Mouse (Mus musculus): ENCODE results near the gene Hoxa9. TPM values are rescaled to one million over a fixed set of nuclear protein-coding genes. Genes with fewer than 3 reads are reported as not detected.

Gene Hoxa9
- total RNA-seq (2021), result 1 to 10 TPM; 7.5 to 8.8 TPM
- long read RNA-seq, experiment 1, transcript Hoxa9-202 (3 exons, 851 nt), result minor isoform, 7 of 19 reads
- long read RNA-seq, experiment 1, transcript Hoxa9-201 (2 exons, 3,226 nt), result major isoform, 12 of 19 reads
- long read RNA-seq, experiment 1, partial matches to known transcripts, result 0 of 19 reads
- long read RNA-seq, experiment 1, other reads (novel, unspliced or antisense), result 0 of 19 reads
- long read RNA-seq, experiment 2, transcript Hoxa9-201 (2 exons, 3,226 nt), result minor isoform, 5 of 14 reads
- long read RNA-seq, experiment 2, transcript Hoxa9-202 (3 exons, 851 nt), result major isoform, 8 of 14 reads
- long read RNA-seq, experiment 2, partial matches to known transcripts, result 0 of 14 reads
- long read RNA-seq, experiment 2, other reads (novel, unspliced or antisense), result 1 of 14 reads

- Histone ChIP-seq H3K27ac (peak within 1 kb of the TSS; percentile 93), H3K4me3 (peak within 1 kb of the TSS; percentile 76)
- intact Hi-C loops (cut with DNase I), result no loop called here
- DNase-seq, result peak; percentile 80
- TF ChIP-seq CTCF (IDR thresholded peaks at IDR 0.05), result no peak
Measured at GRCm38 (mm10) chr6:52230516-52231165, at the start of gene Hoxa9. Hoxa9 (minus strand) TSS chr6:52231089.

- intact Hi-C loops (cut with DNase I), result no loop called here
- Histone ChIP-seq H3K27ac (no peak overlapping the region), H3K4me3 (no peak overlapping the region)
- TF ChIP-seq CTCF (IDR thresholded peaks at IDR 0.05), result no peak
- no peak for DNase-seq
Measured at GRCm38 (mm10) chr6:52276920-52277319, 46.0 kb upstream of the Hoxa9 start.

DNA sequence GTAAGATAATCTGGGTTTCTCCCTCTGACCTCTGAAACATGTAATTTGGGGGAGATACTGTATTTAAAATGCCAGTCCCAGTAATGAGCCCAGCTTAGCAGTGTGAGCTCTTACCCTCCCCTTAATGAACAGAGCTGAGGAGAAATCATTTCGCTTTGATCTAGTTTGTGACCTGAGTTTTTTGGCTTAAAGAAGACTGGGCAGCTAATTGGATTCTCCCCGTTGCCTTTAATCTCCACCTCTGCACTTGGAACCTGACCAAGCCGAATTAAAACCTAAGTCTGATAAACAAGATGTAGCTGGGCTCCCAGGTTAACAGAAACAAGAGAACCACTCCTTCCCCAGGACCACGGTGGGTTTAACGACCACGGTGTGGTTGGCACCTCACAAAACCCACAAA lies 45.5 kb upstream of the Hoxa9 start:
- no peak overlapping the region for H3K27ac ChIP-seq
- DNase-seq, result no peak
- TF ChIP-seq CTCF (IDR thresholded peaks at IDR 0.05), result no peak
- intact Hi-C loops (cut with DNase I), result no loop called here
- H3K4me3 ChIP-seq, result no peak overlapping the region

DNA sequence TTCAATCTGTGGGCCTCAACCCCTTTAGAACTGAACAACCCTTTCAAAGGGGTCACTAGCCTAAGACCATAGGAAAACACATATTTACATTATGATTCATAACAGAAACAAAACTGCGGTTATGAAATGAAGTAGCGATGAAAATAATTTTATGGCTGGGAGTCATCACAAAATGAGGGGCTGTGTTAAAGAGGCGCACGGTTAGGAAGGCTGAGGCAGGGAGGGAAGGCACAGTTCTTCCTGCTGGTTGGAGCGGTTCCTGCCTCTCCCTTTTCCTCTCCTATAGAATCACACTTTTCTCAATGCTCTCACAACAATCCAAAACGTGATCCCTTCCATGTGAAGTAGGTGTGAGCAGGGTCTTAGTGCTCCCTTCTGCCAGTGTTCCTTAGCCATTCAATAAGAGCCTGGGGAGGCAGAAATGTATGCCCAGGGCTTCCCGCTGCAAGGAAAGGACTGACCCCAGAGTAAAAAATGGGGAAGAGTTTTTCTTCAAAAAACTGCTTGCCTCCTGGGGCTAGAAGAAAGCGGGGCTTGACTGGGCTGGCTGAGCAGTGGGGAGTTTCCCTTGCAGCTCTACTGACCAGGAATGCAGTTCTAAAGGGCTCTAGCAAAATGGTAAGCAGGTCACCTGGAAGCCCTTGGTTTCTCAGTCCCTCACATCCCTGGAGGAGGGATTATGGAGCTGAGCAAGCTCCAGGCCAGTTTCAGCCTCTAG lies 44.8 kb upstream of the Hoxa9 start:
- Histone ChIP-seq H3K4me3 (no peak overlapping the region), H3K27ac (no peak overlapping the region)
- intact Hi-C loops (cut with DNase I), result no loop called here
- DNase-seq, result no peak
- no peak for TF ChIP-seq CTCF (IDR thresholded peaks at IDR 0.05)

GRCm38 (mm10) chr6:52274576-52274975 lies 43.7 kb upstream of the Hoxa9 start:
- no peak overlapping the region; the same call in 1 of the 2 replicates for H3K4me3 ChIP-seq
- no peak for TF ChIP-seq CTCF (IDR thresholded peaks at IDR 0.05)
- intact Hi-C loops (cut with DNase I), result loop anchor here (5.0 kb wide), 1 partner anchor 38 kb away; the partner anchor contains the start of gene Evx1
- no peak overlapping the region for H3K27ac ChIP-seq
- no peak for DNase-seq

- peak; percentile 31 for DNase-seq
- intact Hi-C loops (cut with DNase I), result loop anchor here (5.0 kb wide), 1 partner anchor 39 kb away; the partner anchor contains the start of gene Evx1
Measured at GRCm38 (mm10) chr6:52273656-52274280, 42.9 kb upstream of the Hoxa9 start.

DNA sequence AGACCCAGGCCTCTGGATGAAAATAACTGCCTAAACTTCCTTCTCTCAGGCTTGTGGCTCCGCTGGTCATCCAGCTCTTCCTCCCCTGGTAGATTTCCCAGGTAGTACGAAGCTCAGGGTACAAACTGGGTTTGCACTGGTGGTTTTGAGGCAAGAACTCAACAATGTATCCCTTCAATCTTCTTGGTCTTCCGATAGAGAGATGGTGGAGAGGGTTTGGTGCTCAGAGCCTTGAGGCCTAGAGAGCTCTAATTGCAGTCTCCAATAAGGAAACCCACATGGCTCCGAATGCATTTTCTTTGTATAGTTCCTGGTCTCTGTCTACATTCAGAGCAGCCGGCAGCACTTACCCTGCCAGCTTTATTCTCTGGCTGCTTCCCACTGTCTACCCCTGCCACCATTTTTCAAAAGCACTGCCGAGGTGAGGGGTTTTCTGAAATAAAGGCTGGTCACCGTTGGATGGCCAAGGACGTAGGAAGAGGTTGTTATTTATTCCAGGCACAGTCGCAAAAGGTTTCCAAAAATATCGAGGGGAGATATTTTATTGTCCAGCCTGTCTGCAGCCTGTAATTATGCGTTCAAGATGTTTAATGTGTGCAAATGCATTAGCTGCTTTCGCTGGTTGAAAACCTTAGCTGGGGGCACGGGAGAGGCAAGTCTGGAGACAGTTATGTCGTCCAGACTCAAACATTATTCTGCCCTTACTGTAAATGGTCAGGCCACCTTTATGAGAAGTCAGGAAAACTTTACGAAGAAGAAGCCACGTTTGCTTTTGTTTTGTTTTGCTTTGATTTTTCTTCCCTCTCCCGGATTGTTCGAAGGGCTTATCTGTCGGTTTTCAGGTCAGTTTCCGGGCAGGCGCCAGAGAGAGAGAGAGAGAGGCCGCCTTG lies 42.1 kb upstream of the Hoxa9 start:
- DNase-seq, result no peak
- H3K27ac ChIP-seq, result no peak overlapping the region
- intact Hi-C loops (cut with DNase I), result loop anchor here (5.0 kb wide), 1 partner anchor 39 kb away; the partner anchor contains the start of gene Evx1
- no peak overlapping the region for H3K4me3 ChIP-seq
- TF ChIP-seq CTCF (IDR thresholded peaks at IDR 0.05), result no peak

More at GRCm38 (mm10) chr6:52273656-52274280, 42.9 kb upstream of the Hoxa9 start:
- Histone ChIP-seq H3K4me3 (peak overlapping the region; percentile 19), H3K27ac (no peak overlapping the region)
- no peak for TF ChIP-seq CTCF (IDR thresholded peaks at IDR 0.05)

GRCm38 (mm10) chr6:52270494-52271480 lies 39.9 kb upstream of the Hoxa9 start:
- DNase-seq, result peak; percentile 72
- no peak overlapping the region for H3K27ac ChIP-seq
- H3K4me3 ChIP-seq, result peak overlapping the region; percentile 34; the same call in 1 of the 2 replicates
- peak; percentile 84 for TF ChIP-seq CTCF (IDR thresholded peaks at IDR 0.05)
- intact Hi-C loops (cut with DNase I), result loop anchor here (5.0 kb wide), 1 partner anchor 42 kb away; the partner anchor contains the start of gene Evx1

DNA sequence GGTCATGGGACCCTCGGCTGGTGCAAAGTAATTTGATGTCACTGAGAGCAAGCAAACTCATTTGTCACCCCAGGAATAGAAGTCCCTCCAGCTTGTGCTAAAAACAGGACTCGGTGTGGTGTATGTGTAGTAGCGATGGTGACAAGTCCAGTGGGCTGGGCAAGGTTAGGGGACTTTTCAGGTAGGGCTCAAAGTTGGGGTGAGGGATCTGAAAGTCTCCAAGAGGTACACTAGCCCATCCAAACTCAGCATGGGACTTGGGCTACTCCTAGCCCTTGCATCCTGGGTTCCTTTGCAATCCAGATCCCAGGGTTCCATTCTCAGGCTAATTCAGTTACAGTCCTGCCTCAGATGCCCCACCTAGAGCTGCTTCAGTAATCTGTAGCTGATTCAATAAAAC lies 37.9 kb upstream of the Hoxa9 start:
- Histone ChIP-seq H3K27ac (no peak overlapping the region), H3K4me3 (no peak overlapping the region)
- intact Hi-C loops (cut with DNase I), result no loop called here
- TF ChIP-seq CTCF (IDR thresholded peaks at IDR 0.05), result no peak
- no peak for DNase-seq

GRCm38 (mm10) chr6:52268341-52268740 lies 37.5 kb upstream of the Hoxa9 start:
- H3K27ac ChIP-seq, result no peak overlapping the region
- TF ChIP-seq CTCF (IDR thresholded peaks at IDR 0.05), result no peak
- no peak for DNase-seq
- intact Hi-C loops (cut with DNase I), result no loop called here
- H3K4me3 ChIP-seq, result no peak overlapping the region
